Mouse (Mus musculus): ENCODE measurements around the gene Rnf26. TPM values are rescaled to one million over a fixed set of nuclear protein-coding genes. Genes with fewer than 3 reads are reported as not detected.

The Rnf26 gene
- polyA plus RNA-seq, 1 experiment from 2014 or later = 53.6 TPM

- peaks cover 27% of the 10 kb centered on the region for H3K36me3 ChIP-seq
- H3K9me3 ChIP-seq = no peaks in the 10 kb centered on the region
- H3K4me1 ChIP-seq = peaks cover 33% of the 10 kb centered on the region
- H3K27ac ChIP-seq = peak overlapping the region; percentile 87
- no peaks in the 10 kb centered on the region for H3K27me3 ChIP-seq (ENCODE audit: insufficient read depth, poor library complexity, severe bottlenecking)
- peak; percentile 93 for DNase-seq (ENCODE audit: low spot score)
- no peak overlapping the region for H3K4me3 ChIP-seq
- WGBS = 32% methylated on average over 9 of the region's 9 CpGs
Observed at GRCm38 (mm10) chr9:44096536-44096935, 16.8 kb downstream of the Rnf26 start.

- no peaks in the 10 kb centered on the region for H3K9me3 ChIP-seq
- H3K4me3 ChIP-seq = no peak overlapping the region
- peaks cover 33% of the 10 kb centered on the region for H3K4me1 ChIP-seq
- H3K27ac ChIP-seq = peak overlapping the region; percentile 87; the same call in 1 of the 2 replicates
- H3K36me3 ChIP-seq = peaks cover 34% of the 10 kb centered on the region
- H3K27me3 ChIP-seq (ENCODE audit: insufficient read depth, poor library complexity, severe bottlenecking) = no peaks in the 10 kb centered on the region
- no peak for DNase-seq (ENCODE audit: low spot score)
- 88% methylated on average over 9 of the region's 9 CpGs for WGBS
Observed at GRCm38 (mm10) chr9:44095781-44096180, 17.5 kb downstream of the Rnf26 start.

- no peaks in the 10 kb centered on the region for H3K9me3 ChIP-seq
- peaks cover 44% of the 10 kb centered on the region for H3K36me3 ChIP-seq
- no peak for DNase-seq (ENCODE audit: low spot score)
- H3K4me1 ChIP-seq = peaks cover 38% of the 10 kb centered on the region
- WGBS = 82% methylated on average over 3 of the region's 3 CpGs
- no peak overlapping the region for H3K27ac ChIP-seq
- H3K4me3 ChIP-seq = no peak overlapping the region
- no peaks in the 10 kb centered on the region for H3K27me3 ChIP-seq (ENCODE audit: insufficient read depth, poor library complexity, severe bottlenecking)
Observed at GRCm38 (mm10) chr9:44094737-44095136, 18.6 kb downstream of the Rnf26 start.

DNA sequence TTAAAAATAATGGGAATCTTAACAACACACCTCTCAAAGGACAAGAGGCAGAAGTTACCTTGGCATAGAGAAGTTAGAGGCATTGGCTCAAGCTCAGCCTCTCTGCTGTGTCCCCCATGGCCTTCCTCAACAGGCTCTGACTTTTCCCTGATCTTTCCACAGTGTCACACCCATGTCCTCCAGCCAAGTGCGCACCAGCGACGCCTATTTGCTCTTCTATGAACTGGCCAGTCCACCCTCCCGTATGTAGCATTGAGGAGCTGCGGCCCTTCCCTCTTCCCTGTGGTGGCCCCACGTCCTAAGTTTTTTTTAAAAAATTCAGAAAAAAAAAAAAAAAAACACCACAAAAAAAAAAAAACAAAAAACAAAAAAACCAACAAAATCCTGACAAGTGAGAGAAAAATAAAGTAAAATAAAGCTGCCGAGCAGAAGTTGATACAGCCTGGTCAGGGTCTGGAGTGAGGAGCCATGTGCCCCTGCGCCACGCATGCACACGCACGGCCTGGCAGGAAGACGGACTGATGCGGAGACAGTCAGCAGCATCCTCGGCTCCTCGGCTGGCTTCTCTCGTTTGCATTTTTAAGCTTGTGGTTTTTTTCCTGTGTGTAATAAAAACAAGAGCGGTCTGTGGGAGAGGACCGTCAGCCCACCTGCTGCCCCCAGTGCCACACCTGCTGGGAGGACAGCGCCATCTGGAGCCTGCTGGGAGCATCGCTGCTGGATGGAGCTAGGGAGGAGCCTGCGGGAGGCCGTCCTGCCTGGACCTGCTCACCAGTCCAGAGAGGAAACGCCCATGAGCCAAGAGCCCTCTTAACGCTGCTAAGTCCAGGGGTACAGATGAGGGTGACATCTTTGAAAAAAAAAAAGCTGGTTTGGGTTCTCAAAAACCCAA lies 19.5 kb downstream of the Rnf26 start:
- no peaks in the 10 kb centered on the region for H3K9me3 ChIP-seq
- DNase-seq (ENCODE audit: low spot score) = peak; percentile 88
- peaks cover 47% of the 10 kb centered on the region for H3K4me1 ChIP-seq
- peaks cover 52% of the 10 kb centered on the region for H3K36me3 ChIP-seq
- H3K27me3 ChIP-seq (ENCODE audit: insufficient read depth, poor library complexity, severe bottlenecking) = no peaks in the 10 kb centered on the region
- WGBS = 40% methylated on average over 24 of the region's 24 CpGs
- H3K27ac ChIP-seq = no peak overlapping the region
- no peak overlapping the region for H3K4me3 ChIP-seq

GRCm38 (mm10) chr9:44088877-44089608 lies 24.3 kb downstream of the Rnf26 start:
- Histone ChIP-seq H3K27ac (peak overlapping the region; percentile 92), H3K27me3 (ENCODE audit: insufficient read depth, poor library complexity, severe bottlenecking) (peaks cover 20% of the 10 kb centered on the region; the same call in 1 of the 2 replicates), H3K36me3 (peaks cover 46% of the 10 kb centered on the region), H3K9me3 (no peaks in the 10 kb centered on the region), H3K4me3 (peak overlapping the region; percentile 78; the same call in 1 of the 2 replicates), H3K4me1 (peaks cover 64% of the 10 kb centered on the region)
- WGBS = 32% methylated on average over 12 of the region's 12 CpGs
- DNase-seq (ENCODE audit: low spot score) = no peak

- H3K4me1 ChIP-seq = peaks cover 73% of the 10 kb centered on the region
- H3K27ac ChIP-seq = peak overlapping the region; percentile 92
- no peaks in the 10 kb centered on the region for H3K9me3 ChIP-seq
- 5% methylated on average over 15 of the region's 15 CpGs for WGBS
- peaks cover 39% of the 10 kb centered on the region for H3K36me3 ChIP-seq
- peak overlapping the region; percentile 78 for H3K4me3 ChIP-seq
- peaks cover 27% of the 10 kb centered on the region; the same call in 1 of the 2 replicates for H3K27me3 ChIP-seq (ENCODE audit: insufficient read depth, poor library complexity, severe bottlenecking)
- peak; percentile 88 for DNase-seq (ENCODE audit: low spot score)
Observed at GRCm38 (mm10) chr9:44087761-44088455, 25.4 kb downstream of the Rnf26 start.

GRCm38 (mm10) chr9:44086960-44087359 lies 26.4 kb downstream of the Rnf26 start:
- DNase-seq (ENCODE audit: low spot score) = no peak
- H3K36me3 ChIP-seq = peaks cover 32% of the 10 kb centered on the region
- H3K4me1 ChIP-seq = peaks cover 81% of the 10 kb centered on the region
- H3K4me3 ChIP-seq = peak overlapping the region; percentile 78
- peaks cover 31% of the 10 kb centered on the region; the same call in 1 of the 2 replicates for H3K27me3 ChIP-seq (ENCODE audit: insufficient read depth, poor library complexity, severe bottlenecking)
- H3K27ac ChIP-seq = peak overlapping the region; percentile 92
- no peaks in the 10 kb centered on the region for H3K9me3 ChIP-seq
- WGBS = 38% methylated on average over 10 of the region's 10 CpGs

- peaks cover 23% of the 10 kb centered on the region for H3K36me3 ChIP-seq
- H3K27ac ChIP-seq = peak overlapping the region; percentile 92
- H3K27me3 ChIP-seq (ENCODE audit: insufficient read depth, poor library complexity, severe bottlenecking) = peaks cover 31% of the 10 kb centered on the region; the same call in 1 of the 2 replicates
- H3K9me3 ChIP-seq = no peaks in the 10 kb centered on the region
- peaks cover 83% of the 10 kb centered on the region for H3K4me1 ChIP-seq
- H3K4me3 ChIP-seq = peak overlapping the region; percentile 78
- DNase-seq (ENCODE audit: low spot score) = no peak
- WGBS = 56% methylated on average over 15 of the region's 15 CpGs
Observed at GRCm38 (mm10) chr9:44085741-44086665, 27.3 kb downstream of the Rnf26 start.

- H3K4me1 ChIP-seq = peaks cover 88% of the 10 kb centered on the region
- peaks cover 16% of the 10 kb centered on the region for H3K36me3 ChIP-seq
- H3K27ac ChIP-seq = peak overlapping the region; percentile 92
- no peaks in the 10 kb centered on the region for H3K9me3 ChIP-seq
- H3K27me3 ChIP-seq (ENCODE audit: insufficient read depth, poor library complexity, severe bottlenecking) = peaks cover 31% of the 10 kb centered on the region; the same call in 1 of the 2 replicates
- no peak for DNase-seq (ENCODE audit: low spot score)
- WGBS = 4% methylated on average over 10 of the region's 10 CpGs
- H3K4me3 ChIP-seq = peak overlapping the region; percentile 78
Observed at GRCm38 (mm10) chr9:44085276-44085675, 28.0 kb downstream of the Rnf26 start.

DNA sequence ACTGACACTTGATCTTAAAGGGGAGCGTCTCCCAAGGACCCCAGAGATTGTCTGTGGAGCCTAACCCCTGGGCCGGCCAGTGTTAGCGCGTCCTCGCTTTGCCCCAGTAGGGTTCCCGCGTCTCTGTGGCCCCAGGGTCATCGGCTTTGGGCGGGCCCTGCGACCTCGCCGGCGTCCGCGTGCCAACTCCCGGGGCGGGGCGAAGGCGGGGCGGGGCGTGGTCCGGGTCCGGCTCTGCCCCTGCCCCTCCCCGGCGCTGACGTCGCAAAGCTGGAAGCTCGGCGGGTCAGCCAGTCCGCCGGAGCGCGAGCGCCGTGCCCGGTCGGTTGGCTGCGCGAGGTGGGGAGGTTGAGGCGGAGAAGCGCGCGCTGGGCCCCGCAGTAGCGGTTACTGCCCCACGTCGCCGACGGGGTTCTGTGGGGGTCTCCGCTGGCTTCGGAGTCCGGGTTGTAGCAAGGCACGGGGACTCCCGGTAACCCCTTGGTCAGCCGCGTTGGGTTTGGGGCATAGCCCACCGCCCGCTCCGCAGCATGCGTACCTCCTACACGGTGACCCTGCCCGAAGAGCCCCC lies 28.6 kb downstream of the Rnf26 start:
- WGBS = under 1% methylated on average over 62 of the region's 62 CpGs
- peak; percentile 95 for DNase-seq (ENCODE audit: low spot score)
- H3K27ac ChIP-seq = peak overlapping the region; percentile 92
- H3K9me3 ChIP-seq = no peaks in the 10 kb centered on the region
- peaks cover 11% of the 10 kb centered on the region; the same call in 1 of the 2 replicates for H3K36me3 ChIP-seq
- peak overlapping the region; percentile 78 for H3K4me3 ChIP-seq
- H3K27me3 ChIP-seq (ENCODE audit: insufficient read depth, poor library complexity, severe bottlenecking) = peaks cover 31% of the 10 kb centered on the region; the same call in 1 of the 2 replicates
- H3K4me1 ChIP-seq = peaks cover 89% of the 10 kb centered on the region

DNA sequence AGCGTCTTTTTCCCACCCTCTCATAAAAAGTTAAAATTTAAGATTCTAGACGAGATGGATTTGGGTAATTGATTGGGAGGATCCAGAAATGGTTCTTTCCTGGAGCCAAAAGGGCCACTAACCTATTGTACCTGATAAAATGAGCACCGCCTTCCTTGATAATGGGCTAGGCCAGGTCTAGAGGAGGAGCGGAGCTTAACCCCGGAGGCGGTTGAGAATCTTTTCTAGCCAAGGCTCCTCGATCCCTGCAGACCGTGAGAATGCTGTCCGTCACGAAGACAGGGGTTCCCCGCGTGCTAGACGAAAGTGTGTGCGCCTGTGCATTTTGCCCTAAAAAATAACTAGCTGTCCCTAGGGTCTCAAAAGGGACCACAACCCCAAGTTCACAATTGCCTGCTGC lies 29.1 kb downstream of the Rnf26 start:
- Histone ChIP-seq H3K27ac (peak overlapping the region; percentile 92), H3K36me3 (0 out of 2 replicates have a peak, but pooled peaks cover 7% of the 10 kb centered on the region), H3K27me3 (ENCODE audit: insufficient read depth, poor library complexity, severe bottlenecking) (peaks cover 31% of the 10 kb centered on the region; the same call in 1 of the 2 replicates), H3K4me3 (peak overlapping the region; percentile 78), H3K4me1 (peaks cover 89% of the 10 kb centered on the region), H3K9me3 (no peaks in the 10 kb centered on the region)
- no peak for DNase-seq (ENCODE audit: low spot score)
- 1% methylated on average over 14 of the region's 14 CpGs for WGBS
